Mouse (Mus musculus): ENCODE data around the gene Dll1. TPM values are rescaled to one million over a fixed set of nuclear protein-coding genes. Genes with fewer than 3 reads are reported as not detected.

Dll1 gene
- polyA plus RNA-seq (2014; fragmentation: Nextera tagmentation; extraction: Ambion mirVana): 20.0 and 24.1 TPM in 2 replicates

DNA sequence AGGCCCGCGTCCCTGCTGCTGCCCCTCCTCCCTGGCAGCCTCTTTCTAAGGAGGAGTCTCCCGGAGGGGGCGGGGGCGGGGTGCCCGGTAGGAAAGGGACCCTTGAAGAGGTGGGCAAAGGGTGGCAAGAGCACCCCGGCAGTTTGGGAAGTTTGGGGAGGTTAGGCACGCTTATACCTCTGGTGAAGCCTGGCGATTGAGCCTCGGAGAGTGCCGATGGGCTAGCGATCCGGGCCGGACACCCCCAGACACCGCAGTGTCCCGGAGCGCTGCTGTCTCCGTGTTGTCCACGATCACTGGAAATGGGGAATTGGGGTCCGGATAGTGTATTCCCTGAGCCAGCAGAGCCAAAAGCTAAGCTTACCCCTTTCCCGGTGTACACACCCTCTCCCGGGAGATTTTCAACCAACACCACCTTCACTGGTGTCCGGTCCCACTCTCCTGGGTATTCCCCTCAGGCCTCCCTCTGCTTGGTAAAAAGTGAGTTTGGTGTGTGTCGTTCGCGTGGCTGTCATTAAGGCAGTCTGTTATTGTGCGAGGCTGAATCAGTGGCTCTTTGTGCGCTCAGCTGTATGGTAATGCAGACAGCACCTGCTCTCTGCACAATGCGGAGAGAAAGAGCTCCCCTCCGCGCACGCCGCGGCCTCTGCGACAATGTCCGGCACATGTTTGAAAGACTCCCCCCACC is at the start of gene Dll1:
Gene Dll1, minus strand, starts transcription at position 379 of the 688 bp plus-strand sequence.
- H3K27me3 ChIP-seq (replicated peaks; ENCODE audit: control insufficient read depth, insufficient read depth, low read length): peaks cover 63% of the 10 kb centered on the region

DNA sequence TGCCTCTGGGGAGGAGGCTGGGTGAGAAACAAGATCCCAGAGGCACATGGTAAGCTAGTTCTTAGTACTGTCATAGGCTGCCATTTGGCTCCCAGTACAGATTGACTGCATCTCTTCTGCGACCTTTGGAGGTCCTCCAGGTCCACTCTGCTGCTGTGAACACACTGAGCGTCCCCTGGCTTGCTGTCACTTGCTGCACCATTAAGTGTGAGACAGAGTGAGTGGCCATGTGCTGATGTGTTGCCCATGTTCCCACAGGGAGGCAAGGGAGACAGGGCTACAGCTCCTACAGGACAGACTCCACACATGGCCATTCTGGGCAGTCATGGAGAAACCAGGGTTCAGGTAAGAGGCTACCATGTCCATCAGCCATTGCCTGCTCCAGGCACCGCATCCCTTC is 49.3 kb upstream of the Dll1 start:
- no peaks in the 10 kb centered on the region for H3K4me1 ChIP-seq (replicated peaks; ENCODE audit: control insufficient read depth, insufficient read depth, low read length)
- H3K27me3 ChIP-seq (replicated peaks; ENCODE audit: control insufficient read depth, insufficient read depth, low read length): no peaks in the 10 kb centered on the region
- H3K27ac ChIP-seq (ENCODE audit: low read depth): no peak overlapping the region
- no peak overlapping the region for H3K4me3 ChIP-seq (ENCODE audit: low read depth, low read length)
- no peak overlapping the region for H3K9ac ChIP-seq (ENCODE audit: low read length)
- H3K9me3 ChIP-seq (ENCODE audit: control insufficient read depth, low read length): peaks cover 4% of the 10 kb centered on the region; the same call in 1 of the 2 replicates
- peaks cover 83% of the 10 kb centered on the region for H3K36me3 ChIP-seq (ENCODE audit: control insufficient read depth, insufficient read depth, low read length)
- 83% methylated on average over 3 of the region's 3 CpGs for WGBS
- ATAC-seq (replicated peaks; ENCODE audit: low FRiP score, low TSS enrichment, low read depth) (no peak), DNase-seq (ENCODE audit: low spot score) (no peak)
- no peak overlapping the region for H3K4me2 ChIP-seq (ENCODE audit: low read length)

More for the DNA sequence above, at the start of gene Dll1:
- peak within 1 kb of the TSS; percentile 62 for H3K9ac ChIP-seq (ENCODE audit: low read length)
- peak; percentile 5; the same call in 1 of the 2 replicates for ATAC-seq (replicated peaks; ENCODE audit: low FRiP score, low TSS enrichment, low read depth)
- peaks cover 40% of the 10 kb centered on the region for H3K4me1 ChIP-seq (replicated peaks; ENCODE audit: control insufficient read depth, insufficient read depth, low read length)
- no peaks in the 10 kb centered on the region for H3K9me3 ChIP-seq (ENCODE audit: control insufficient read depth, low read length)
- peak within 1 kb of the TSS; percentile 54 for H3K4me3 ChIP-seq (ENCODE audit: low read depth, low read length)
- peak within 1 kb of the TSS; percentile 99 for H3K4me2 ChIP-seq (ENCODE audit: low read length)
- peak; percentile 74 for DNase-seq (ENCODE audit: low spot score)
- H3K27ac ChIP-seq (ENCODE audit: low read depth): peak within 1 kb of the TSS; percentile 70
- WGBS: 2% methylated on average over 36 of the region's 36 CpGs
- no peaks in the 10 kb centered on the region for H3K36me3 ChIP-seq (ENCODE audit: control insufficient read depth, insufficient read depth, low read length)

DNA sequence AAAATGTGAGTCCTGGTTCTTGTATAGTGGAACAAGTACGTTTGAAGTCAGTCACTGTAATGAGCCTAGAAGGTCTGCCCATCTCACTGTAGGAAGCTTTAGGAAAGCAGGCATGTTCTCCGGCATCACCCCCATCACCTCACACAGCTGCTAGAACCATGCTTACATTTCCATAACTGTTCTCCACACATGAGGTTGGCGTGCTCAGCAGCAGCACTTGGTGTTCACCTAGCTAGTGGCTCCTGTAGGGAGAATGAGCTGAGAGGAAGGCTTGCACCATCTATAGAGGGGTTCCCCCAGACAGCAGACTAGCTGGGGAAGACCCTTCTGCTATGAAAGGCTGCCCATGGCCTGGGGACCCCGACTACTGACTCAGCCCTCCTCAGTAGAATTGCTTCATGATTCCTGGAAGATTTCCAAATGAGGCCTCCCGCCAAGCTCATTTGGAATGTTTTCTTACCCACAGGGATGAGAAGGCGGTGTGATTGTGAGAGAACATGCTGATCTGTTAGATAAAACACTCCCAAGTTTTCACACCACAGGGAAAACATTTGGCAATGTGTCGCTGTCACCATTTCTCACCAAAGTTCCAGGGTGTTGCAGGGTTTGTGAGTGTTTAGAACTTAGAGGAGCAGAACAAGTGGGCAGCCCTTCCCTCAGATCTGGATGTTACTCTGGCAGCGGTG is 46.6 kb upstream of the Dll1 start:
- Histone ChIP-seq H3K36me3 (ENCODE audit: control insufficient read depth, insufficient read depth, low read length) (peaks cover 93% of the 10 kb centered on the region), H3K27me3 (replicated peaks; ENCODE audit: control insufficient read depth, insufficient read depth, low read length) (no peaks in the 10 kb centered on the region), H3K27ac (ENCODE audit: low read depth) (no peak overlapping the region), H3K4me2 (ENCODE audit: low read length) (no peak overlapping the region), H3K4me3 (ENCODE audit: low read depth, low read length) (no peak overlapping the region), H3K4me1 (replicated peaks; ENCODE audit: control insufficient read depth, insufficient read depth, low read length) (no peaks in the 10 kb centered on the region), H3K9ac (ENCODE audit: low read length) (no peak overlapping the region), H3K9me3 (ENCODE audit: control insufficient read depth, low read length) (peaks cover 4% of the 10 kb centered on the region; the same call in 1 of the 2 replicates)
- WGBS: 67% methylated on average over 8 of the region's 8 CpGs
- DNase-seq (ENCODE audit: low spot score) (no peak), ATAC-seq (replicated peaks; ENCODE audit: low FRiP score, low TSS enrichment, low read depth) (no peak)

DNA sequence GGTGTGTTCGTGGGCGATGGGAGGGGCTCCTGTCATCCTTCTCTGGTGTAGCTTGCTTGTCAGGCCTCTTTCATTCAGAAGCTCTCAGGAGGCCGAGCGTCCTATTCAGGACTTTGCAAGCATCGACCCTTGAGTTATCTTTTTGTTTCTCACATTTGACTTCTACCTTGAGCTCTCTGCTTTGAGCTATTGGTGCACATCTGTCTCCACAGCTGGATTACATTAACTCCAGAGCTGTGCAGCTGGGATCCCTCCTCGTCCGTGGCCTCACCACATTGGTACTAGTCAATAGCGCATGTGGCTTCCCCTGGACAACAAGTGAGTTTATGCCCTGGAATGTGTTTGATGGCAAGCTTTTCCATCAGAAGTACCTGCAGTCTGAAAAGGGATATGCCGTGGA is 46.0 kb upstream of the Dll1 start:
- H3K4me2 ChIP-seq (ENCODE audit: low read length): no peak overlapping the region
- peaks cover 93% of the 10 kb centered on the region for H3K36me3 ChIP-seq (ENCODE audit: control insufficient read depth, insufficient read depth, low read length)
- H3K9ac ChIP-seq (ENCODE audit: low read length): no peak overlapping the region
- WGBS: 92% methylated on average over 9 of the region's 9 CpGs
- no peaks in the 10 kb centered on the region for H3K4me1 ChIP-seq (replicated peaks; ENCODE audit: control insufficient read depth, insufficient read depth, low read length)
- ATAC-seq (replicated peaks; ENCODE audit: low FRiP score, low TSS enrichment, low read depth): no peak
- H3K4me3 ChIP-seq (ENCODE audit: low read depth, low read length): no peak overlapping the region
- H3K27ac ChIP-seq (ENCODE audit: low read depth): no peak overlapping the region
- no peaks in the 10 kb centered on the region for H3K27me3 ChIP-seq (replicated peaks; ENCODE audit: control insufficient read depth, insufficient read depth, low read length)
- no peak for DNase-seq (ENCODE audit: low spot score)
- H3K9me3 ChIP-seq (ENCODE audit: control insufficient read depth, low read length): peaks cover 4% of the 10 kb centered on the region; the same call in 1 of the 2 replicates

DNA sequence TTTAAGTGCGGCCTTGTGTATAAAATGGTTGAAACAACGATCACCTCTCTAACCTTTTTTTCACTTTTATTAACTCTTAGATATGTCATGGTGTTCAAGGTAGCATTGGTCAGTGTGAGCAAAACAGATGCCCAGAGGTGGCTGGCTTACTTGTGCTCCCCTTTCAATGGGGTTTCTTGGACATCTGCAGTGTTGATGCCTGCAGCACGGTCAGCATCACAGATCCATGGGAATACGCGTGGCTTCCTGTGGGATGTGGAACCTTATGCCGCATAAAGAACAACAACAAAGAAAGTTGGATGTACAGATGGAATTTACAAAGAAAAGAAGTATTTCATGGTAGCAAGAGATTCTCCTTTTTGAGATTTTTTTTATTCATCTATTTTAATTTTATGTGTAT is 44.8 kb upstream of the Dll1 start:
- ATAC-seq (replicated peaks; ENCODE audit: low FRiP score, low TSS enrichment, low read depth): no peak
- DNase-seq (ENCODE audit: low spot score): no peak
- H3K4me1 ChIP-seq (replicated peaks; ENCODE audit: control insufficient read depth, insufficient read depth, low read length): no peaks in the 10 kb centered on the region
- H3K36me3 ChIP-seq (ENCODE audit: control insufficient read depth, insufficient read depth, low read length): peaks cover 94% of the 10 kb centered on the region
- peaks cover 4% of the 10 kb centered on the region; the same call in 1 of the 2 replicates for H3K9me3 ChIP-seq (ENCODE audit: control insufficient read depth, low read length)
- H3K27ac ChIP-seq (ENCODE audit: low read depth): no peak overlapping the region
- no peaks in the 10 kb centered on the region for H3K27me3 ChIP-seq (replicated peaks; ENCODE audit: control insufficient read depth, insufficient read depth, low read length)
- H3K4me2 ChIP-seq (ENCODE audit: low read length): no peak overlapping the region
- 90% methylated on average over 6 of the region's 6 CpGs for WGBS
- no peak overlapping the region for H3K9ac ChIP-seq (ENCODE audit: low read length)
- no peak overlapping the region for H3K4me3 ChIP-seq (ENCODE audit: low read depth, low read length)

DNA sequence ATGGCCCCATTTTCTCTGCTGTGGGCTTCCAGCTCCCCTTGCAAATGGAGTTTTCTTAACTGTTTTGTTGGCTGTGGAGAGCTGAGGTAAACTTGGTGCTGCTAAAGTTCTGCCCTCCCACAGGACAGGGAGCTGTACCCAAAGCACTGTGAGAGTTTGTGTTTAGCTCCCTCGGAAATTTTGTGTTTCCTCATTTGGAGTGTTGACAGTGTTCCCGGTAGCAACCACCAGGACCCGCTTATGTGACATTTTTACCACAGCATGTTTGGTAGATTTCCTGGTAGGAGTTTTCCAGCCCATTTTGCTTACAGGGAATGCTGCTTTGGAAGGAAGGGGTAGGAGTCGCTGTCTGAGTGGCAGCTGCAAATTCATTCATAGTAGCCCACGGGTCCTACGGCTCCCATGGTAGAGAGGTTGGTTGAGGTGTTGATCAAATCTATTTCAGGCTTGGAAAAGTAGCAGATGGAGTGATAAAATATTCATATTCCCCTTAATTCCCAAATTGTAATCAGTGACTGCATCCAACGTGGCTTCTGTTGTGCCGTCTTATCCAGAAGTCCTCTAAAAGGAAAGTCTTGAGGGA is 43.4 kb upstream of the Dll1 start:
- DNase-seq (ENCODE audit: low spot score) (no peak), ATAC-seq (replicated peaks; ENCODE audit: low FRiP score, low TSS enrichment, low read depth) (no peak)
- Histone ChIP-seq H3K9ac (ENCODE audit: low read length) (no peak overlapping the region), H3K9me3 (ENCODE audit: control insufficient read depth, low read length) (peaks cover 4% of the 10 kb centered on the region; the same call in 1 of the 2 replicates), H3K4me2 (ENCODE audit: low read length) (no peak overlapping the region), H3K27ac (ENCODE audit: low read depth) (no peak overlapping the region), H3K36me3 (ENCODE audit: control insufficient read depth, insufficient read depth, low read length) (peaks cover 94% of the 10 kb centered on the region), H3K4me1 (replicated peaks; ENCODE audit: control insufficient read depth, insufficient read depth, low read length) (no peaks in the 10 kb centered on the region), H3K27me3 (replicated peaks; ENCODE audit: control insufficient read depth, insufficient read depth, low read length) (no peaks in the 10 kb centered on the region), H3K4me3 (ENCODE audit: low read depth, low read length) (no peak overlapping the region)
- WGBS: 90% methylated on average over 8 of the region's 8 CpGs

DNA sequence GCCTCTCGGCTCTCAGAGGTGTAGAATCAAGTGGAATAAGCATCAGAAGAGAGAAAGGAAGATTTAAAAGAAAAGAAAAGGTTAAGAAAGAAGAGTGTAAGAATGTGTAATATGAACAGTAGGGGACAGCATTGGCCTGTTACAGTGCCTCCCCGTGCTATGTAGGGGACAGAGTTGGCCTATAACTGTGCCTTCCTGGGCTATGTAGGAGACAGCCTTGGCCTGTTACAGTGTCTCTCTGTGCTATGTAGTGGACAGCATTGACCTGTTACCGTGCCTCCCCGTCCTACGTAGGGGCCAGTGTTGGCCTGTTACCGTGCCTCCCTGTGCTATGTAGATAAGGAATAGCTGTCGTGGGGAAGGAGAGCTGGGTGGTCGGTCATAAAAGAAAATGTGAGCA is 42.9 kb upstream of the Dll1 start:
- H3K27me3 ChIP-seq (replicated peaks; ENCODE audit: control insufficient read depth, insufficient read depth, low read length): no peaks in the 10 kb centered on the region
- 82% methylated on average over 8 of the region's 8 CpGs for WGBS
- no peaks in the 10 kb centered on the region for H3K4me1 ChIP-seq (replicated peaks; ENCODE audit: control insufficient read depth, insufficient read depth, low read length)
- no peak overlapping the region for H3K4me2 ChIP-seq (ENCODE audit: low read length)
- DNase-seq (ENCODE audit: low spot score) (no peak), ATAC-seq (replicated peaks; ENCODE audit: low FRiP score, low TSS enrichment, low read depth) (no peak)
- H3K4me3 ChIP-seq (ENCODE audit: low read depth, low read length): no peak overlapping the region
- H3K9ac ChIP-seq (ENCODE audit: low read length): no peak overlapping the region
- H3K27ac ChIP-seq (ENCODE audit: low read depth): no peak overlapping the region
- H3K36me3 ChIP-seq (ENCODE audit: control insufficient read depth, insufficient read depth, low read length): peaks cover 94% of the 10 kb centered on the region
- H3K9me3 ChIP-seq (ENCODE audit: control insufficient read depth, low read length): peaks cover 4% of the 10 kb centered on the region; the same call in 1 of the 2 replicates

DNA sequence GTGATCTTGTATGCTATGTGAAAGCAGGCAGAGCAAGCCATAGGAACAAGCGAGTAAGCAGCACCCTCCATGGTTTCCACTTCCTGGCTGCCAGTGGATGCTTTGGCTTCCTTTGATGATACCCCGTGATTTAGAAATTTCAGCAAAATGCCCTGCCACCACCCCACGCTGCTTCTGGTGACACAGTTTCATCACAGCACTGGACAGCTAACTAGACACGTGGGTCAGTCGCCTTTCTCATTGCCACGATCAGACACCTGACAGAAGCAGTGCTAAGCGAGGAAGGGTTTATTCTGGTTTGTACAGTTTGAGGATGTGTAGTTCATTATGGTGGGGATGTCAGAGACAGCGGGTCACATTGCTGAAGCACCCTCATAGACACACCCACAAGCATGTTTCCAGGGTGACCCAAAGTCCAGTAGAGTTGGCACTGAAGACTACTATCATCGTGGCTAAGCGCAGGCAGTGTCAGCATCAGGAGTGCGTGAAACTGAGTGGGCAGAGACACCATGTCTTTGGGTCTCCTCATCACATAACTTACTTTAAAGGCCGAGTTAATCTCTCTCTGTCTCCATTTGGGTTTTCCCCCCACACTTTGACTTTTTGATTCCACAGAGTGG is 40.0 kb upstream of the Dll1 start:
- Histone ChIP-seq H3K9me3 (ENCODE audit: control insufficient read depth, low read length) (no peaks in the 10 kb centered on the region), H3K4me2 (ENCODE audit: low read length) (no peak overlapping the region), H3K27ac (ENCODE audit: low read depth) (no peak overlapping the region), H3K27me3 (replicated peaks; ENCODE audit: control insufficient read depth, insufficient read depth, low read length) (no peaks in the 10 kb centered on the region), H3K4me3 (ENCODE audit: low read depth, low read length) (no peak overlapping the region), H3K4me1 (replicated peaks; ENCODE audit: control insufficient read depth, insufficient read depth, low read length) (no peaks in the 10 kb centered on the region), H3K36me3 (ENCODE audit: control insufficient read depth, insufficient read depth, low read length) (peaks cover 88% of the 10 kb centered on the region), H3K9ac (ENCODE audit: low read length) (no peak overlapping the region)
- no peak for DNase-seq (ENCODE audit: low spot score)
- ATAC-seq (replicated peaks; ENCODE audit: low FRiP score, low TSS enrichment, low read depth): no peak
- WGBS: 88% methylated on average over 12 of the region's 12 CpGs
